Mouse (Mus musculus) heart, embryonic 11.5 days (tissue): ENCODE data around the gene Phactr1. TPM values are rescaled to one million over a fixed set of nuclear protein-coding genes. Genes with fewer than 3 reads are reported as not detected.

ENCODE experiments used
- ATAC-seq: fragments of 200-750 bp; cut with Nextera tagmentation; replicated peaks from 2 replicates; pipeline ENCODE4 v1.8.0; 2017; ENCODE audit warnings: moderate library complexity; ENCODE audit not compliant: insufficient number of reproducible peaks, low FRiP score, low TSS enrichment
- H3K27ac ChIP-seq: fragments of 300-500 bp; sonication (generic); 2 replicates; pipeline ENCODE4 v1.5.1; 2014; ENCODE audit warnings: mild to moderate bottlenecking, low read depth, low read length
- H3K27me3 ChIP-seq: fragments of 300-500 bp; sonication (generic); 2 replicates; pipeline ENCODE4 v1.6.1; 2014; ENCODE audit warnings: mild to moderate bottlenecking, low read length, mixed read lengths; ENCODE audit not compliant: control insufficient read depth, insufficient read depth
- H3K36me3 ChIP-seq: fragments of 300-500 bp; sonication (generic); 2 replicates; pipeline ENCODE4 v1.6.1; 2014; ENCODE audit warnings: mild to moderate bottlenecking, low read length, moderate library complexity, mixed read lengths; ENCODE audit not compliant: control insufficient read depth, insufficient read depth
- H3K4me1 ChIP-seq: fragments of 300-500 bp; sonication (generic); 2 replicates; pipeline ENCODE4 v1.6.1; 2014; ENCODE audit warnings: low read length; ENCODE audit not compliant: control insufficient read depth, insufficient read depth
- H3K4me2 ChIP-seq: fragments of 300-500 bp; sonication (generic); 2 replicates; pipeline ENCODE4 v1.6.1; 2014; ENCODE audit warnings: mild to moderate bottlenecking, moderate library complexity
- H3K4me3 ChIP-seq: fragments of 300-500 bp; sonication (generic); 2 replicates; pipeline ENCODE4 v1.5.1; 2014; ENCODE audit warnings: low read depth, low read length
- H3K9ac ChIP-seq: fragments of 300-500 bp; sonication (generic); 2 replicates; pipeline ENCODE4 v1.6.1; 2014; ENCODE audit warnings: mild to moderate bottlenecking, low read depth, low read length, moderate library complexity
- H3K9me3 ChIP-seq: fragments of 300-500 bp; sonication (generic); replicated peaks from 2 replicates; pipeline ENCODE4 v1.6.1; 2016; ENCODE audit warnings: low read length; ENCODE audit not compliant: control insufficient read depth
- WGBS: fragments of 180-500 bp; shearing (Covaris S2); extraction: QIAGEN DNeasy Blood & Tissue Kit; methylation state at CpG from one replicate; pipeline ENCODE4 v1.1.7; 2014; ENCODE audit not compliant: insufficient replicate concordance; 5-methylcytosine and 5-hydroxymethylcytosine counted together
- polyA plus RNA-seq: library from polyadenylated mRNA; unstranded; fragments of >200 nt; fragmentation: Nextera tagmentation; extraction: Ambion mirVana; gene quantifications from 2 replicates; pipeline ENCODE4 v1.2.1, GENCODE M21; 2014

The Phactr1 gene
- polyA plus RNA-seq, 1 experiment from 2014 or later: 4.2 TPM

GRCm38 (mm10) chr13:43132859-43133258 is 452.4 kb downstream of the Phactr1 start:
- Histone ChIP-seq H3K9ac (no peak overlapping the region), H3K4me3 (no peak overlapping the region), H3K27ac (peak overlapping the region; percentile 41), H3K27me3 (no peaks in the 10 kb centered on the region), H3K36me3 (no peaks in the 10 kb centered on the region), H3K4me1 (peaks cover 31% of the 10 kb centered on the region), H3K9me3 (no peaks in the 10 kb centered on the region), H3K4me2 (no peak overlapping the region)
- ATAC-seq: no peak
- WGBS: 65% methylated on average over 9 of the region's 9 CpGs

DNA sequence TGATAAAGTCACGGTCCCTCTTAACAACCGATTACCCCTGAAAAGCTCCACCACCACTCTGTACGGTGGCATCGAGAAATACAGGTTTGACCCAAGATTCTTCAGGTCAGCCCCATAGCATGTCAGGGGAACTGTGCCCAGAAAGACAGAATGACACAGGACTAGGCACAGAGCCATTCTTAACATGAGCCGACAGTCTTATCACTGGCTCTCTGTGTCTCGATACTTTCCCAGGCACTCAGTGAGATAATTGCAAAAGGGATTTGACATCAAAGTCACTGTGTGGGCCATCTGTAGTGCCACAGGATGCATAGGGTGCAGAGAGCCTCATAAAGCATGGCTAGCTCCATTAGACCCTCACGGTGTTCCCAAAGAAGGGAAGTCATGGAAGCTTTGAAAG is 453.0 kb downstream of the Phactr1 start:
- no peak overlapping the region for H3K4me3 ChIP-seq
- H3K9ac ChIP-seq: no peak overlapping the region
- peaks cover 31% of the 10 kb centered on the region for H3K4me1 ChIP-seq
- no peaks in the 10 kb centered on the region for H3K27me3 ChIP-seq
- WGBS: 34% methylated on average over 7 of the region's 7 CpGs
- no peak overlapping the region for H3K4me2 ChIP-seq
- H3K9me3 ChIP-seq: no peaks in the 10 kb centered on the region
- H3K27ac ChIP-seq: peak overlapping the region; percentile 41
- H3K36me3 ChIP-seq: no peaks in the 10 kb centered on the region
- no peak; the same call in 1 of the 2 replicates for ATAC-seq

- Histone ChIP-seq H3K4me3 (no peak overlapping the region), H3K36me3 (no peaks in the 10 kb centered on the region), H3K27ac (peak overlapping the region; percentile 41), H3K4me2 (no peak overlapping the region; the same call in 1 of the 2 replicates), H3K9me3 (no peaks in the 10 kb centered on the region), H3K27me3 (no peaks in the 10 kb centered on the region), H3K4me1 (peaks cover 31% of the 10 kb centered on the region), H3K9ac (no peak overlapping the region)
- WGBS: 30% methylated on average over 4 of the region's 4 CpGs
- 0 out of 2 replicates have a peak, but pooled peaks have one; percentile 46 for ATAC-seq
Observed at GRCm38 (mm10) chr13:43134468-43134867, 454.0 kb downstream of the Phactr1 start.

DNA sequence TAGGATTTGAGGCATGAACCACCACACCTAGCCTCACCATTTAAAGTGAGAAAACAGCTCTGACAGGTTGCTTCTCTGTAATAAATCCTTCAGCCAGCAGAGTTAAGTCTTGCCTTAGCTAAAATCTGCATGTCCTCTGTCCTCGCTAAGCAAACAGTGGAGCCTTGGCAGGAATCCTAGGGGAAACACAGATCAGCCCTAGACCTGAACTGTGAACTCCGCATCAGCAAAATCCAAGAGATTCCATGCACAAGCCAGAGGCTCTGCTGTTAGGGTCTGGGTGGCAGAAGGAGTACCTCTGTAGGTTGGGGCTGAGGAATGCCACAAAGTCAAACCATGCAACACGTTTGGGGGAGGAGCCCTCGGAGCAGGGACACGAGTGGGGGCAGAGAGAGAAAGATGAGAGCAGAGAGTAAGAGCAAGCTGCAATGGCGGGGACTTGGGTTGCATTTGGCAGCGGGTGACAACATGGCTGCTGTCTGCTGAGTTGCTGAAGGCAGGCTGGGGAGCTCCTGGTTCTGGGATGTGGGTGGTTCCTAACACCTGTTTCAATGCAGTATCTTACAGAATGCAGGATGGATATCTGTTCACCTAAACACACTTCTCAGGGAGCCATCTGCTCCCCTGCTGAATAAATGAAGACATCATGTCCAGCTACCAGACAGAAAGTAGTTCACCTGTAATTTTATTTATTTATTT is 464.4 kb downstream of the Phactr1 start:
- H3K36me3 ChIP-seq: 0 out of 2 replicates have a peak, but pooled peaks cover 2% of the 10 kb centered on the region
- no peak overlapping the region for H3K9ac ChIP-seq
- H3K4me1 ChIP-seq: peaks cover 7% of the 10 kb centered on the region
- H3K27me3 ChIP-seq: no peaks in the 10 kb centered on the region
- no peak overlapping the region for H3K4me3 ChIP-seq
- H3K9me3 ChIP-seq: no peaks in the 10 kb centered on the region
- no peak for ATAC-seq
- H3K27ac ChIP-seq: no peak overlapping the region
- 76% methylated on average over 7 of the region's 7 CpGs for WGBS
- no peak overlapping the region for H3K4me2 ChIP-seq

GRCm38 (mm10) chr13:43146515-43147258 is 466.3 kb downstream of the Phactr1 start:
- H3K4me2 ChIP-seq: no peak overlapping the region
- H3K4me3 ChIP-seq: no peak overlapping the region
- H3K9me3 ChIP-seq: no peaks in the 10 kb centered on the region
- no peak overlapping the region for H3K9ac ChIP-seq
- H3K27me3 ChIP-seq: no peaks in the 10 kb centered on the region
- H3K27ac ChIP-seq: no peak overlapping the region
- ATAC-seq: no peak
- 41% methylated on average over 8 of the region's 8 CpGs for WGBS
- peaks cover 7% of the 10 kb centered on the region for H3K4me1 ChIP-seq
- H3K36me3 ChIP-seq: 0 out of 2 replicates have a peak, but pooled peaks cover 7% of the 10 kb centered on the region

- H3K4me1 ChIP-seq: peaks cover 7% of the 10 kb centered on the region
- no peak overlapping the region for H3K4me3 ChIP-seq
- H3K27me3 ChIP-seq: no peaks in the 10 kb centered on the region
- no peaks in the 10 kb centered on the region for H3K9me3 ChIP-seq
- 0 out of 2 replicates have a peak, but pooled peaks cover 7% of the 10 kb centered on the region for H3K36me3 ChIP-seq
- no peak for ATAC-seq
- no peak overlapping the region for H3K9ac ChIP-seq
- 59% methylated on average over 4 of the region's 4 CpGs for WGBS
- no peak overlapping the region for H3K4me2 ChIP-seq
- no peak overlapping the region for H3K27ac ChIP-seq
Observed at GRCm38 (mm10) chr13:43148692-43149091, 468.3 kb downstream of the Phactr1 start.

GRCm38 (mm10) chr13:43149661-43150060 is 469.2 kb downstream of the Phactr1 start:
- 65% methylated on average over 3 of the region's 3 CpGs for WGBS
- no peak for ATAC-seq

GRCm38 (mm10) chr13:43152005-43152520 is 471.6 kb downstream of the Phactr1 start:
- no peaks in the 10 kb centered on the region for H3K9me3 ChIP-seq
- H3K4me3 ChIP-seq: no peak overlapping the region
- no peak for ATAC-seq
- no peak overlapping the region for H3K9ac ChIP-seq
- WGBS: 84% methylated on average over 14 of the region's 14 CpGs
- no peak overlapping the region for H3K27ac ChIP-seq
- H3K4me2 ChIP-seq: no peak overlapping the region
- no peaks in the 10 kb centered on the region for H3K27me3 ChIP-seq
- H3K4me1 ChIP-seq: no peaks in the 10 kb centered on the region; the same call in 1 of the 2 replicates
- H3K36me3 ChIP-seq: 0 out of 2 replicates have a peak, but pooled peaks cover 7% of the 10 kb centered on the region

More at GRCm38 (mm10) chr13:43149661-43150060, 469.2 kb downstream of the Phactr1 start:
- H3K4me3 ChIP-seq: no peak overlapping the region
- H3K4me2 ChIP-seq: no peak overlapping the region
- H3K9ac ChIP-seq: no peak overlapping the region
- H3K4me1 ChIP-seq: peaks cover 7% of the 10 kb centered on the region
- H3K9me3 ChIP-seq: no peaks in the 10 kb centered on the region
- H3K27ac ChIP-seq: no peak overlapping the region
- 0 out of 2 replicates have a peak, but pooled peaks cover 7% of the 10 kb centered on the region for H3K36me3 ChIP-seq
- H3K27me3 ChIP-seq: no peaks in the 10 kb centered on the region
